Mouse (Mus musculus) thymus, postnatal 10 days (tissue): ENCODE measurements around the gene B4galt1.
"Not testable (repeated sequence)": the region's sequence is repeated elsewhere in the genome, so short reads cannot be mapped to it uniquely, and the experiment has no call there.

ENCODE experiments used
- DNase-seq, 2 experiments: peaks; one replicate each; pipeline ENCODE4 v3.0.0; 2021; ENCODE audit warnings: low spot score in 2 of 2

Gene B4galt1

GRCm38 (mm10) chr4:40819151-40819550 lies 34.7 kb downstream of the B4galt1 start:
- no peak for DNase-seq

DNA sequence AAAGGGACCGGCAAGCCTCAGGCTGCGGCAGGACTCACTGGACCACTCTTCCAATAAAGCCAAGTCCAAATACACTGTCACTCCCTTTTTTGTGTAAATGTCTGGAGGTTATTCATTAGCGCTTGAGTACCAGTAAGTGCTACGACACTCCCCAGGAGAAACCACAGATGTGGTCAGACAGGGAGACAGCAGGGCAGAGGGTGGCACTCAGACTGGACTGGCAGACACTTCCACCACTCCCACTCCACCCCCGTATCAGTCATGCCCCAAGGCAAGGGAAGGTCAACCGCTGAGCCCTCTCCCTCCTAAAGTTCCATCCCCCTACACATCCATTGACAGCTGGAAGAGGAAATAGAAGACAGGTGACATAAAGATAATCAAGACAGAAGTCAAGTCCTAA lies 35.4 kb downstream of the B4galt1 start:
- DNase-seq: no peak

DNA sequence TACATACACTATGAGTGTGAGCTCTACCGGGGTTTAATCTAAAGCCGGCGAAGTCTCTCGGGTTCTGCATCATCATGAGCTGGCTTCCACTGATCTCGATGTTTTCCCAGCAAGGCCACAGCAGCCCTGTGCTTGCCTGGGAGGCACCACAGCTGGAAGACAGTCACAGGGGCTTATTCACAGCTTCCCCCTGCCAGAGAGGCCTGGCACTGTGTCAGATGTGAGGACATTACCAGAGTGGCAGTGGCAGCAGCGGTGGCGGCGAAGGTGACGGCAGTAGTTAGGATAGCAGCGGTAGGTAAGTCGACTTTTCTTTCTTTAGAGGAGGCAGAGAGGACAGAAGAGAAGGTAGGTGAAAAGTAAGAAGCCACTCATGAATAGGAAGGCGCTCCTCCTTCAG lies 35.9 kb downstream of the B4galt1 start:
- DNase-seq: no peak

DNA sequence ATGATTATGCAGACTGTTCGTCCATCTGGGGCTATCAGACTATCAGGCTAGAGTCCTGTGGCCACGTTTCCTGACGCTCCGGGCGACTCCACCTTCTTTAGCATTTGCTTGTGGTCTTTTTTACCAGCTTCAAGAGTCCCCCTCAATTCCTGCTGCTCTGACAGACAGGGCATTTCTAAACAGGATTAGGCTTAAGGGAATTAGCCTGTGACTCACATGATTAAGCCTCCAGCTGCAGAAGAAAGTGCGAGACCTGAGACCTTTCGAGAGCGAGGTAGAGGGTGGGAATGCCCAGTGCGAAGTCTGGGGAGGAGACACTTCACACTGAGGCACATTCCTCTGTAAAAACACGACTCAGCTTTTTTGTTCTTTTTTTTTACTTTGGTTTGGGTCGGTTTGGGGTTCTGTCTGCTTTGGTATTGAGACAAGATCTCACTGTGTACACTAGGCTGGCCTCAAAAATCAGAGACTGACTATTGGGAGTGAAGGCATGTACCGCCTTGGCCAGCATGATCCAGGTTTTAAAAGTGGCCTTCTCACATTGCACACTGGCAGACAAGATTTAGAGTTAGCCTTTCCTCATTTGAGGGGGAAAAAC lies 37.9 kb downstream of the B4galt1 start:
- DNase-seq: no peak

- DNase-seq: no peak
These were observed 38.7 kb downstream of the B4galt1 start for GRCm38 (mm10) chr4:40815120-40815519.

- no peak for DNase-seq
These were observed 39.4 kb downstream of the B4galt1 start for GRCm38 (mm10) chr4:40814359-40814758.

- no peak for DNase-seq
These were observed 40.9 kb downstream of the B4galt1 start for GRCm38 (mm10) chr4:40812891-40813290.

DNA sequence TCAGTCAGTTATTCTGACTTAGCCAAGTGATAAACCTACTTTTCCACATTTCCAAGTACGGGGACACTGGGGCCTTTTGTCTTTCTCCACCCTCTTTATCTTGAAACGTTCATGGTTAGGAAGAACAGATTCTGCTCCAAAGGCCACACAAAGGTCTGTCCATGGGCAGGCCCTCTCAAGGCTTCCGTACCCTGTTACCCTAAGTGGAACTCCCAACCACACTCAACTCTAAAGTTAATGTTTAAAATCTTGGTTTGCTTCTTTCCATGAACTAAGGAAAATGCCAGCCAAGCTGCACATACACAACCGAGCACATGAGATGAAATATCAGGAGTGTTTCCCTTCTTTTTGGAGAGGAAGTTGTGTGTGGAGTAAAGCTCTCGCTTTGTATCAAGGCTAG lies 43.3 kb downstream of the B4galt1 start:
- no peak for DNase-seq

- no peak for DNase-seq
These were observed 46.4 kb downstream of the B4galt1 start for GRCm38 (mm10) chr4:40807382-40807781.

DNA sequence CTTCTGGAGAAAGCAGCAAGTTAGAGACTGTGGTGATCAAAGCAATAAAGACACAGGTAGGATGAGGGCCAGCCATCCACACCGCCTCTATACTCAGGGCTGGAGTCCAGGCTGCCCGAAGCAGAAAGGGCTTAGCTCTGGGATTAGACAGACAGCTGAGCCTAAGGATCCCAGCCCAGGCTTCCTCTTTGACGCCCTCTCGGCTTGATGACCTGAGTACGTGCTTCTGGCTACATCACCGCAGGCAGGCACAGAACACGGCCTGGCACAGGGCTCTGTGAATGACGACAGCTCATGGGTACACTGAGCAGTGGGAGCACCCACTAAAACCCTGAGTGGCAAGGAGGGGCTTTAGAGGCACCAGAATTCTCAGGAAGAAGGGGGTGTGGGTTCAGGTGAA lies 48.4 kb downstream of the B4galt1 start:
- DNase-seq: no peak

GRCm38 (mm10) chr4:40802787-40803186 lies 51.0 kb downstream of the B4galt1 start:
- no peak for DNase-seq

GRCm38 (mm10) chr4:40801908-40802307 lies 51.9 kb downstream of the B4galt1 start:
- no peak for DNase-seq

DNA sequence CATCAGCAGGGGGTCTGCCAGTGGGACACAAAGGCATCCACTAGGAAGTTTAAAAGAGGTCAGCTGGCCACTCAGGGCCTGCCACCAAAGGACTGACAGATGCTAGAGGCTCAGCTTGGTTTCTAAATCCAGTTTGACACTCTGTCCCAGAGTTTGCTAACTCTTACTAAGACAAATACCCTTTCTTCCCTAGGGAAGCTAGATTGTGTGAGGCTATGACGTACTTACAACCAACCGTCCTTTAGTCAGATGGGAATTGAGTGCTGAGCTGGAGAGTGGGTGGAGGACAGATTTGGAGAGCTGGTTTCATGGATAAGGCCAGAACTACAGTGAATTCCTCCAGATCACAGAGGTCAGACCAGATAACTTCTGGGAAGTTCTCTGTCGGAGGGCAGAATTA lies 52.9 kb downstream of the B4galt1 start:
- no peak for DNase-seq

GRCm38 (mm10) chr4:40798833-40799555 lies 54.8 kb downstream of the B4galt1 start:
- not testable (repeated sequence) for DNase-seq

DNA sequence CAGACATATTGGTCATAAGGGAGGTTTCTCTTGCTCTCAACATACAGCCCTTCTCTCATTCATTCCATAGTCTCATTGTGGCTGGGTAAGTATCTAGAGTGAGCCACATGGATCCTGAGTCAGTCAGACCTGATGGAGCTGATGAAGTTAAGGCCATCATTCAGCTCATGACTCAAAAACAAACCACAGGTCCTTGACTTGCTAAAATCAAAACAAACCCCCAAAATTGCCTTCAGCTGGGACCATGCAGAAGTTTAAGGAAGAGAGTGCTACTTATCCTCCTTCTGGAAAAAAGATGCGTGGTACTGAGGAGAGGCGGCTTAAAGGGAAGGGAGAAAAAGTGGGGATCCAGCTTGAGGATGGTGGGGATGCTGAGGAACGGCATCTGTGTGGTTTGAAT lies 58.0 kb downstream of the B4galt1 start:
- DNase-seq: no peak

DNA sequence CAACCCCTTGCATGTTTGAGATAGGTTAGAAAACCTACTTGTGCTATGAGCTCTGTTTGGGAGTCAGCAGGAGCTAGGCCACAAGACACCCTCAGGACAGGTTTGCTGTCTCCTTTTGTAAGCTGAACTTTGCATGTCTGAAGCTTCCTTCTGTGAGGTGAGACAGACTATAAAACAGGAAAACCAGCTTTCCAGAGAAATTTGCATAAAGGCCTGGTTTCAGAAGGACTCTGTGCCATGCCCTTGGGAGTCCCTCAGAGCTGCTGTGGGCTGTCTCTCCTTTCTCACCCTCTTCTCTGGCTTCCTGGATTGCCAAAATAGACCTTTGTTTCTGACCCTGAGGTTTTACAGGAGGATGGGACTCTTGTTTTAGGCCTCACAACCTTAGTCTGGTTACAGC lies 59.5 kb downstream of the B4galt1 start:
- DNase-seq: no peak

- no peak for DNase-seq
These were observed 62.6 kb downstream of the B4galt1 start for GRCm38 (mm10) chr4:40791176-40791575.

GRCm38 (mm10) chr4:40786578-40786977 lies 67.2 kb downstream of the B4galt1 start:
- DNase-seq: no peak

DNA sequence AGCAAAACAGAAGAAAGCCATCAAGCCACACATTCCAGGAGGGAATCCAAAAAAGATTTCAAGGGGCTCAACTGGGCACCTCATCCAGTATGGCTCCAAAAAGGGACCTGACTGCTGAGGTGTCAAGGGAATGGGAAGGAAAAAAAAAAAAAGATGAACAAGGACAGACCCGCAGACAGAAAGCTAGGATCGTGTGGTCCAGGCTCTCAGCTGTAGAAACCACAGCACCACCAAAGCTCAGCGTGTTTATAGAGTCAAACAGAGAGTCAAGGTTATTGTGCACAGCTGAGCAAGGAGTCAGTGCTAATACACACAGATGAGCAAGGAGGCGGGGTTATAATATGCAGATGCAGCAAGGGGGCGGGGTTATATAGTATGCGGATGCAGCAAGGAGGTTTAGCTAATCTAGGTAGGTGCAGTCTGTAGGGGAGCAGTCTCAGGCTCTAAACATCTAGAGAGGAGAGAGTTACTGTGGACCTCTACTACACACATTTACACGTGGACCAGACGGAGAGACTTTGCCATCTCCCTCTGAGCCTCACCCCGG lies 68.1 kb downstream of the B4galt1 start:
- DNase-seq: no peak

GRCm38 (mm10) chr4:40784556-40785169 lies 69.1 kb downstream of the B4galt1 start:
- no peak for DNase-seq

DNA sequence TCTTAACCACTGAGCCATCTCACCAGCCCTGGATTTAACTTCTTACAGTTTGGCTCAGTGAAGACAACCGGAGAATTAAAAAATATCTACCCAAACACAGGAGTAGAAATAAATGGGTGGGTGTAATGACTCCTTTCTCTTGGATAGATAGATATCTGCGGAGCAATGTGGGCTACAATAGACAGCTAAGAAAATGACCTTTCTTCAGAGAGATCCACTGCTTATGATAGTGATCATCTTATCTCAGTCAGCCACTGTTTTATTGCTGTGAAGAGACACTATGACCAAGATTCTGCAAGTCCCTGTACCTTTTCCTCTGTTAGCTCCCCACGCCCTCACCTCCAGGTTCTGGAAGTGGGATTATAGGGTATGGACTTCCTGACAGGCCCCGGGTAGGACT lies 70.8 kb downstream of the B4galt1 start:
- DNase-seq: no peak

DNA sequence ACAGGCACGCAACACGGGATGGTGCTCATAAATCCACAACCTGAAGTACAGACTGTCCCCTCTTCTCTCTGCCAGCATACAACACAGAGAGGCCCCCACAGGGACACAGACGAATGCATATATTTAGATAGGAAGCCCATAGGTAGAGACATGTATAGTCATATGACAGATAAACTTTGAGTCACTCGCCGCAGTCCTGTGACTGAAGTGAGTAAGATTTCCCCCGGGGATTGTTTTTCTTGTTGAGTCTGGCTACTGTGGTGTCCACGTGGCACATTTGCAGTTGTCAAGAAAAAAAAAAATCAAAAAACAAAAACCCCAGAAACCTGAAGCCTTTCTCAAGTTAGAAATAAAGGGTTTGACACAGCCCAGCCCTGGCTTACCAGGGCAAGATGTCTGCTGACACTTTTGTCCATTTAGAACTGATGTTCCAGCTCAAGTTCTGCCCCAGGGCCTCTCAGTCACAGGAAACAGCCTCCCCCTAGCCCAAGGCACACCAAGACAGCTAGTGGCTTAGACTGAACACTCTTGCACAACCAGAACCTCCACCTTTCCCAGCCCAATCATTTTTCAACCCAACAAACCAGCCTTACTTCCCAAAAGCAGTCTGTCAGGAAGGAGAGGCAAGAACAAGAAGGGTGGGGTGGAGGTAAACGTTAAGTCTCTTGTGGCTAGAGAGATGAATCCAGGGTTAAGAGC lies 71.9 kb downstream of the B4galt1 start:
- DNase-seq: no peak
